Mouse (Mus musculus): ENCODE data around the gene Srsx. TPM values are rescaled to one million over a fixed set of nuclear protein-coding genes. Genes with fewer than 3 reads are reported as not detected.

Srsx gene
- not detected for polyA plus RNA-seq (2017; shearing (Covaris generic))

GRCm38 (mm10) chrX:123222381-123222780 lies at the start of gene Srsx:
Gene Srsx (minus strand): TSS chrX:123222481.

GRCm38 (mm10) chrX:123246807-123247206 lies 24.5 kb upstream of the Srsx start, which contains the start of gene Gm17577:
Gene Gm17577 (minus strand): TSS chrX:123246907.

Other genes starting within 250 kb of the Srsx start
- not detected for gene Gm17521, start 192.8 kb downstream of the Srsx start, polyA plus RNA-seq (2017; shearing (Covaris generic))
- 1 to 10 TPM; 1.3 to 1.6 TPM for gene Cldn34c1, start 119.0 kb downstream of the Srsx start, polyA plus RNA-seq (2017; shearing (Covaris generic))
- not detected for gene Gm17577, start 24.4 kb upstream of the Srsx start, polyA plus RNA-seq (2017; shearing (Covaris generic))